Mouse (Mus musculus) G1E-ER4 (cell line): ENCODE data around the gene Slc37a4. TPM values are rescaled to one million over a fixed set of nuclear protein-coding genes. Genes with fewer than 3 reads are reported as not detected.

Experiments used
- GATA1 ChIP-seq: IDR thresholded peaks from one replicate; pipeline ENCODE4 v1.8.0; 2012; ENCODE audit warnings: low read length, inconsistent platforms
- polyA plus RNA-seq: library from polyadenylated mRNA; stranded (reverse); fragments of >175 nt; gene quantifications from 2 replicates; pipeline ENCODE4 v1.2.3, GENCODE M21; 2012

The Slc37a4 gene
- polyA plus RNA-seq, 1 experiment = 21.2 TPM

- TF ChIP-seq GATA1 = no peak
These were observed 12.1 kb upstream of the Slc37a4 start for GRCm38 (mm10) chr9:44384596-44384995.

- TF ChIP-seq GATA1 = no peak
These were observed 9.4 kb upstream of the Slc37a4 start for GRCm38 (mm10) chr9:44387221-44387620.

GRCm38 (mm10) chr9:44389273-44389672 is 7.4 kb upstream of the Slc37a4 start:
- TF ChIP-seq GATA1 = no peak

- no peak for TF ChIP-seq GATA1
These were observed 5.2 kb upstream of the Slc37a4 start for GRCm38 (mm10) chr9:44391466-44391865.

- no peak for TF ChIP-seq GATA1
These were observed 1.4 kb downstream of the Slc37a4 start for GRCm38 (mm10) chr9:44398087-44398486.

- TF ChIP-seq GATA1 = no peak
These were observed 1.9 kb downstream of the Slc37a4 start for GRCm38 (mm10) chr9:44398551-44398950.

- no peak for TF ChIP-seq GATA1
These were observed 2.6 kb downstream of the Slc37a4 start for GRCm38 (mm10) chr9:44399114-44399794.

GRCm38 (mm10) chr9:44399795-44400114 is 3.1 kb downstream of the Slc37a4 start:
- no peak for TF ChIP-seq GATA1

GRCm38 (mm10) chr9:44401081-44401480 is 4.4 kb downstream of the Slc37a4 start:
- no peak for TF ChIP-seq GATA1

- no peak for TF ChIP-seq GATA1
These were observed 8.4 kb downstream of the Slc37a4 start for GRCm38 (mm10) chr9:44405011-44405410.

GRCm38 (mm10) chr9:44406906-44407751 is 10.5 kb downstream of the Slc37a4 start, which contains the start of the genes Rps25 and Trappc4:
Gene Rps25 (plus strand): TSS chr9:44407139.
Gene Trappc4 (minus strand): TSS chr9:44407600.
- no peak for TF ChIP-seq GATA1

- TF ChIP-seq GATA1 = no peak
These were observed 11.1 kb downstream of the Slc37a4 start for GRCm38 (mm10) chr9:44407752-44408097.

- TF ChIP-seq GATA1 = no peak
These were observed 14.1 kb downstream of the Slc37a4 start for GRCm38 (mm10) chr9:44410647-44411336.

- no peak for TF ChIP-seq GATA1
These were observed 15.0 kb downstream of the Slc37a4 start for GRCm38 (mm10) chr9:44411601-44412130.

- TF ChIP-seq GATA1 = peak; percentile 52
These were observed 15.7 kb downstream of the Slc37a4 start for GRCm38 (mm10) chr9:44412306-44412705.

- no peak for TF ChIP-seq GATA1
These were observed 16.1 kb downstream of the Slc37a4 start for GRCm38 (mm10) chr9:44412781-44413180.
